Mouse (Mus musculus): ENCODE data around the gene Zfp329.

GRCm38 (mm10) chr7:12774111-12774510 lies 44.5 kb downstream of the Zfp329 start:
- no peak for TF ChIP-seq ZC3H11A (IDR thresholded peaks at IDR 0.05; ENCODE audit: borderline replicate concordance, low read depth, low read length)
- no peak for TF ChIP-seq HCFC1 (IDR thresholded peaks at IDR 0.05; ENCODE audit: borderline replicate concordance, insufficient read depth, low read length)
- no peak for TF ChIP-seq ZNF384 (IDR thresholded peaks at IDR 0.05; ENCODE audit: low read depth, low read length)
- no peak for TF ChIP-seq CHD2 (IDR thresholded peaks at IDR 0.05; ENCODE audit: low read depth, low read length)

Measured in ES-E14 (cell line).